Mouse (Mus musculus) heart, embryonic 12.5 days (tissue): ENCODE data around the gene Qtrt1. TPM values are rescaled to one million over a fixed set of nuclear protein-coding genes. Genes with fewer than 3 reads are reported as not detected.
A peak's percentile ranks its signal among the peaks of the same experiment; 100 is the strongest.

Experiments
- ATAC-seq: fragments of 200-750 bp; cut with Nextera tagmentation; 2 replicates; pipeline ENCODE4 v1.8.0; 2017; ENCODE audit warnings: moderate TSS enrichment, moderate library complexity; ENCODE audit not compliant: insufficient number of reproducible peaks, low FRiP score
- H3K27ac ChIP-seq: fragments of 300-500 bp; sonication (generic); 2 replicates; pipeline ENCODE4 v1.5.1; 2016; ENCODE audit warnings: mild to moderate bottlenecking, moderate library complexity; ENCODE audit not compliant: poor library complexity, severe bottlenecking
- H3K27me3 ChIP-seq: fragments of 300-500 bp; sonication (generic); replicated peaks from 2 replicates; pipeline ENCODE4 v1.6.1; 2016; ENCODE audit warnings: mild to moderate bottlenecking, moderate library complexity
- H3K36me3 ChIP-seq: fragments of 300-500 bp; sonication (generic); 2 replicates; pipeline ENCODE4 v1.6.1; 2016; ENCODE audit warnings: mild to moderate bottlenecking, moderate library complexity
- H3K4me1 ChIP-seq: fragments of 300-500 bp; sonication (generic); replicated peaks from 2 replicates; pipeline ENCODE4 v1.6.1; 2016; ENCODE audit warnings: mild to moderate bottlenecking
- H3K4me2 ChIP-seq: fragments of 300-500 bp; sonication (generic); 2 replicates; pipeline ENCODE4 v1.6.1; 2016; ENCODE audit warnings: mild to moderate bottlenecking, moderate library complexity
- H3K4me3 ChIP-seq: fragments of 300-500 bp; sonication (generic); 2 replicates; pipeline ENCODE4 v1.5.1; 2016; ENCODE audit warnings: mild to moderate bottlenecking
- H3K9ac ChIP-seq: fragments of 300-500 bp; sonication (generic); 2 replicates; pipeline ENCODE4 v1.6.1; 2016; ENCODE audit warnings: mild to moderate bottlenecking, moderate library complexity
- H3K9me3 ChIP-seq: fragments of 300-500 bp; sonication (generic); replicated peaks from 2 replicates; pipeline ENCODE4 v1.6.1; 2016; ENCODE audit warnings: mild to moderate bottlenecking, moderate library complexity
- WGBS: fragments of 180-500 bp; shearing (Covaris S2); methylation state at CpG from one replicate; pipeline ENCODE4 v1.1.7; 2016; 5-methylcytosine and 5-hydroxymethylcytosine counted together
- polyA plus RNA-seq: library from polyadenylated mRNA; unstranded; fragments of >200 nt; fragmentation: Nextera tagmentation; extraction: Ambion mirVana; gene quantifications from 2 replicates; pipeline ENCODE4 v1.2.1, GENCODE M21; 2016

The Qtrt1 gene
- polyA plus RNA-seq, 1 experiment from 2014 or later, result 23.0 TPM

GRCm38 (mm10) chr9:21450270-21450669, 38.6 kb downstream of the Qtrt1 start:
- Histone ChIP-seq H3K36me3 (peaks cover 10% of the 10 kb centered on the region), H3K27me3 (no peaks in the 10 kb centered on the region), H3K4me1 (peaks cover 43% of the 10 kb centered on the region), H3K4me3 (no peak overlapping the region), H3K9me3 (no peaks in the 10 kb centered on the region), H3K4me2 (no peak overlapping the region), H3K27ac (0 out of 2 replicates have a peak overlapping the region, but pooled peaks have one; percentile 24), H3K9ac (no peak overlapping the region)
- ATAC-seq, result no peak
- WGBS, result 51% methylated on average over 3 of the region's 3 CpGs

- peak overlapping the region; percentile 31; the same call in 1 of the 2 replicates for H3K27ac ChIP-seq
- peaks cover 39% of the 10 kb centered on the region for H3K4me1 ChIP-seq
- H3K4me3 ChIP-seq, result no peak overlapping the region
- no peaks in the 10 kb centered on the region for H3K27me3 ChIP-seq
- peak overlapping the region; percentile 14; the same call in 1 of the 2 replicates for H3K4me2 ChIP-seq
- H3K36me3 ChIP-seq, result 0 out of 2 replicates have a peak, but pooled peaks cover 6% of the 10 kb centered on the region
- WGBS, result 82% methylated on average over 8 of the region's 8 CpGs
- no peaks in the 10 kb centered on the region for H3K9me3 ChIP-seq
- no peak for ATAC-seq
- H3K9ac ChIP-seq, result no peak overlapping the region
These were observed 39.8 kb downstream of the Qtrt1 start for GRCm38 (mm10) chr9:21451391-21451790.

- Histone ChIP-seq H3K4me3 (no peak overlapping the region), H3K36me3 (0 out of 2 replicates have a peak, but pooled peaks cover 6% of the 10 kb centered on the region), H3K4me1 (peaks cover 39% of the 10 kb centered on the region), H3K27ac (peak overlapping the region; percentile 54; the same call in 1 of the 2 replicates), H3K4me2 (peak overlapping the region; percentile 14; the same call in 1 of the 2 replicates), H3K9me3 (no peaks in the 10 kb centered on the region), H3K27me3 (no peaks in the 10 kb centered on the region), H3K9ac (0 out of 2 replicates have a peak overlapping the region, but pooled peaks have one; percentile 24)
- peak; percentile 71 for ATAC-seq
- 23% methylated on average over 8 of the region's 8 CpGs for WGBS
These were observed 40.2 kb downstream of the Qtrt1 start for GRCm38 (mm10) chr9:21451870-21452269.

- no peak for ATAC-seq
- no peak overlapping the region for H3K27ac ChIP-seq
- H3K27me3 ChIP-seq, result no peaks in the 10 kb centered on the region
- no peak overlapping the region for H3K4me3 ChIP-seq
- no peaks in the 10 kb centered on the region for H3K9me3 ChIP-seq
- WGBS, result 87% methylated on average over 7 of the region's 7 CpGs
- H3K4me1 ChIP-seq, result peaks cover 39% of the 10 kb centered on the region
- H3K9ac ChIP-seq, result no peak overlapping the region
- peaks cover 3% of the 10 kb centered on the region; the same call in 1 of the 2 replicates for H3K36me3 ChIP-seq
- H3K4me2 ChIP-seq, result no peak overlapping the region
These were observed 41.4 kb downstream of the Qtrt1 start for GRCm38 (mm10) chr9:21453003-21453402.

GRCm38 (mm10) chr9:21453459-21453858, 41.8 kb downstream of the Qtrt1 start:
- Histone ChIP-seq H3K27me3 (no peaks in the 10 kb centered on the region), H3K9ac (no peak overlapping the region), H3K36me3 (peaks cover 6% of the 10 kb centered on the region; the same call in 1 of the 2 replicates), H3K27ac (no peak overlapping the region), H3K4me3 (no peak overlapping the region), H3K4me2 (no peak overlapping the region), H3K9me3 (no peaks in the 10 kb centered on the region), H3K4me1 (peaks cover 36% of the 10 kb centered on the region)
- no peak for ATAC-seq
- WGBS, result 69% methylated on average over 2 of the region's 2 CpGs

- Histone ChIP-seq H3K4me1 (peaks cover 38% of the 10 kb centered on the region), H3K27ac (no peak overlapping the region), H3K36me3 (peaks cover 16% of the 10 kb centered on the region; the same call in 1 of the 2 replicates), H3K9me3 (no peaks in the 10 kb centered on the region), H3K27me3 (no peaks in the 10 kb centered on the region), H3K4me3 (no peak overlapping the region), H3K4me2 (no peak overlapping the region), H3K9ac (no peak overlapping the region)
- WGBS, result 66% methylated on average over 4 of the region's 4 CpGs
- no peak for ATAC-seq
These were observed 42.9 kb downstream of the Qtrt1 start for GRCm38 (mm10) chr9:21454556-21454955.

- Histone ChIP-seq H3K9me3 (no peaks in the 10 kb centered on the region), H3K9ac (no peak overlapping the region)
- WGBS, result 67% methylated on average over 4 of the region's 4 CpGs
These were observed 43.6 kb downstream of the Qtrt1 start for GRCm38 (mm10) chr9:21455103-21455770.

GRCm38 (mm10) chr9:21456246-21456929, 44.8 kb downstream of the Qtrt1 start:
- Histone ChIP-seq H3K4me2 (no peak overlapping the region), H3K4me3 (no peak overlapping the region), H3K4me1 (peaks cover 27% of the 10 kb centered on the region), H3K27me3 (no peaks in the 10 kb centered on the region), H3K27ac (no peak overlapping the region), H3K9ac (no peak overlapping the region), H3K36me3 (peaks cover 16% of the 10 kb centered on the region; the same call in 1 of the 2 replicates), H3K9me3 (no peaks in the 10 kb centered on the region)
- no peak for ATAC-seq
- 89% methylated on average over 7 of the region's 7 CpGs for WGBS

More at GRCm38 (mm10) chr9:21455103-21455770, 43.6 kb downstream of the Qtrt1 start:
- peaks cover 16% of the 10 kb centered on the region; the same call in 1 of the 2 replicates for H3K36me3 ChIP-seq
- no peak for ATAC-seq
- H3K27ac ChIP-seq, result no peak overlapping the region
- H3K4me3 ChIP-seq, result no peak overlapping the region
- no peaks in the 10 kb centered on the region for H3K27me3 ChIP-seq
- peaks cover 31% of the 10 kb centered on the region for H3K4me1 ChIP-seq
- no peak overlapping the region for H3K4me2 ChIP-seq

GRCm38 (mm10) chr9:21456930-21457634, 45.4 kb downstream of the Qtrt1 start:
- 80% methylated on average over 10 of the region's 10 CpGs for WGBS
- H3K4me1 ChIP-seq, result peaks cover 27% of the 10 kb centered on the region

GRCm38 (mm10) chr9:21458821-21459220, 47.2 kb downstream of the Qtrt1 start:
- no peaks in the 10 kb centered on the region for H3K27me3 ChIP-seq
- H3K4me3 ChIP-seq, result no peak overlapping the region
- 82% methylated on average over 3 of the region's 3 CpGs for WGBS
- peaks cover 20% of the 10 kb centered on the region; the same call in 1 of the 2 replicates for H3K36me3 ChIP-seq
- no peak overlapping the region for H3K27ac ChIP-seq
- H3K4me2 ChIP-seq, result no peak overlapping the region
- no peak overlapping the region for H3K9ac ChIP-seq
- ATAC-seq, result no peak
- peaks cover 31% of the 10 kb centered on the region for H3K4me1 ChIP-seq
- H3K9me3 ChIP-seq, result no peaks in the 10 kb centered on the region

More at GRCm38 (mm10) chr9:21456930-21457634, 45.4 kb downstream of the Qtrt1 start:
- Histone ChIP-seq H3K4me3 (no peak overlapping the region), H3K36me3 (peaks cover 20% of the 10 kb centered on the region; the same call in 1 of the 2 replicates), H3K27me3 (no peaks in the 10 kb centered on the region), H3K4me2 (no peak overlapping the region), H3K9me3 (no peaks in the 10 kb centered on the region), H3K27ac (no peak overlapping the region), H3K9ac (no peak overlapping the region)
- no peak for ATAC-seq
